Mouse (Mus musculus) left cerebral cortex, adult 18-20 months (tissue): Measurements from ENCODE around the gene Gm13691. TPM values are rescaled to one million over a fixed set of nuclear protein-coding genes. Genes with fewer than 3 reads are reported as not detected.
"Not testable (repeated sequence)": the region's sequence is repeated elsewhere in the genome, so short reads cannot be mapped to it uniquely, and the experiment has no call there.

Experiments
- DNase-seq, 2 experiments: peaks; one replicate each; pipeline ENCODE4 v3.0.0; 2021 to 2022; ENCODE audit warnings: low spot score in 2 of 2, mixed read lengths in 1 of 2
- long read RNA-seq, 2 experiments: library from polyadenylated mRNA; stranded (forward); transcript quantifications; one replicate each; pipeline ENCODE4 v2.0.0; 2021
- total RNA-seq, 2 experiments: library from RNA; stranded (reverse); gene quantifications; 2 replicates each; pipeline ENCODE4 v1.2.3; 2021

Gene Gm13691
- total RNA-seq: 1 to 10 TPM; 1.3 to 1.5 TPM
- long read RNA-seq, experiment 1: 0 reads
- long read RNA-seq, experiment 2: 0 reads

DNA sequence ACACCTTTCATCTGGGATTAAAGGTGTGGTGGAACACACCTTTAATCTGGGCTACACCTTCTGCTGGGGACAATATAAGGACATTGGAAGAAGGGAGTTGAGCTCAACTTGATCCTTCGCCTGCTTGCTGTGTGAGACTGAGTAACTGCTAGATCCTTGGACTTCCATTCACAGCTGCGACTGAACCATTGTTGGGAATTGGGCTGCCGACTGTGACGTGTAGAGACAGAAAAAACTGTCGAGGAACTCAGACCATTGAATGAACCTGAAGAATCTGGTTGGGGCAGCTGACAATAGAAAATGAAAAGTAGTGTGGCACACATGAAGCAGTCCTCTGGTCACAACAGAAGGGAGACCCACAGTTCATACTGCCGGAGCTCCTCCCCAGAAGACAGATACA lies at the start of gene Gm13691:
Gm13691 (plus strand) TSS at position 301 of the 400 bp plus-strand sequence.
- not testable (repeated sequence) for DNase-seq

GRCm38 (mm10) chr2:83940931-83941361 lies 49.4 kb upstream of the Gm13691 start, which contains the start of gene Zswim2:
Gene Zswim2, minus strand, starts transcription at chr2:83941228.
- peak; percentile 89 to 95 for DNase-seq

DNA sequence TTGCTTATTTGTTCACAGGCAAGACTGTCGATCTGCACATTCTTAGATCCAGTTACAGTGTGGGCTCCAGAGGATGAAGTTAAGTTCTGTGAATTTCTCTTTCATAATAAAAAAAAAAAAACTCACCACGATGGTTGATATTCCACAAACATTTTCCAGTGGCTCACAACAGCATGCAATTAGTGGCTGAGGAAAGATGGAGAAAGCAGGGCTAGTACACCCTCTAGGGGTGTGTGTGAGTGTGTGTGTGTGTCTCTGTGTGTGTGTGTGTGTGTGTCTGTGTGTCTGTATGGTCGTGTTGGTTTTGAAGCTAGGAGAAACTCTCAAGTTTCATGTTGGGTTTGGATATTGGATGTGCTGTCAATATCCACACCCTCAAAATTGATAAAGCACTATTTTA lies 49.0 kb upstream of the Gm13691 start:
- DNase-seq: no peak

DNA sequence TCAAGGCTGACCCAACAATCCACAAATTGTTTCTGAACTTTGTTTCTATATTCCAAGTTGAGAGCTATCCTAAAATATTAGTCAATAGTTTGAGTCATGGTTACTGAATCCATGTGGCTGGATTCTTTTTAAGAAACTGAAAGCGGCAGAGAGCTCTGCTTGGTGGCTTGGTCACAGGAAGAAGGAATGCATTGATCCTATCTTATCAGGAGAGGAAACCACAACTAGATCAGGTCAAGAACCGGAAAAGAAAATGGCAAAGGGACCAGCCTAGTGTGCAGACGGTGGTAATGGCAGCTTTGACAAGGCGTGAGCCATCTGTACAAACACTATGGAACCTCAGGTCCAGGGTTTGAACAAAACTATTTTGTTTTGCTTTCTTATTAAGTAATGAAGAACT lies 48.6 kb upstream of the Gm13691 start:
- DNase-seq: no peak

GRCm38 (mm10) chr2:83955393-83955792 lies 35.0 kb upstream of the Gm13691 start, which contains the start of gene Gm13698:
Gene Gm13698, plus strand, starts transcription at chr2:83955693.
- DNase-seq: not testable (repeated sequence)

GRCm38 (mm10) chr2:83961203-83961602 lies 29.1 kb upstream of the Gm13691 start, which contains the start of gene Gm13693:
Gene Gm13693, plus strand, starts transcription at chr2:83961503.
- not testable (repeated sequence) for DNase-seq

GRCm38 (mm10) chr2:83967013-83967412 lies 23.3 kb upstream of the Gm13691 start, which contains the start of gene Gm13695:
Gene Gm13695, plus strand, starts transcription at chr2:83967313.
- DNase-seq: not testable (repeated sequence)

DNA sequence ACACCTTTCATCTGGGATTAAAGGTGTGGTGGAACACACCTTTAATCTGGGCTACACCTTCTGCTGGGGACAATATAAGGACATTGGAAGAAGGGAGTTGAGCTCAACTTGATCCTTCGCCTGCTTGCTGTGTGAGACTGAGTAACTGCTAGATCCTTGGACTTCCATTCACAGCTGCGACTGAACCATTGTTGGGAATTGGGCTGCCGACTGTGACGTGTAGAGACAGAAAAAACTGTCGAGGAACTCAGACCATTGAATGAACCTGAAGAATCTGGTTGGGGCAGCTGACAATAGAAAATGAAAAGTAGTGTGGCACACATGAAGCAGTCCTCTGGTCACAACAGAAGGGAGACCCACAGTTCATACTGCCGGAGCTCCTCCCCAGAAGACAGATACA lies 17.5 kb upstream of the Gm13691 start, which contains the start of gene Gm13696:
Gm13696 (plus strand) TSS at position 301 of the 400 bp plus-strand sequence.
- not testable (repeated sequence) for DNase-seq

DNA sequence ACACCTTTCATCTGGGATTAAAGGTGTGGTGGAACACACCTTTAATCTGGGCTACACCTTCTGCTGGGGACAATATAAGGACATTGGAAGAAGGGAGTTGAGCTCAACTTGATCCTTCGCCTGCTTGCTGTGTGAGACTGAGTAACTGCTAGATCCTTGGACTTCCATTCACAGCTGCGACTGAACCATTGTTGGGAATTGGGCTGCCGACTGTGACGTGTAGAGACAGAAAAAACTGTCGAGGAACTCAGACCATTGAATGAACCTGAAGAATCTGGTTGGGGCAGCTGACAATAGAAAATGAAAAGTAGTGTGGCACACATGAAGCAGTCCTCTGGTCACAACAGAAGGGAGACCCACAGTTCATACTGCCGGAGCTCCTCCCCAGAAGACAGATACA lies 11.7 kb upstream of the Gm13691 start, which contains the start of gene Gm13694:
Gm13694 (plus strand) TSS at position 301 of the 400 bp plus-strand sequence.
- DNase-seq: not testable (repeated sequence)

DNA sequence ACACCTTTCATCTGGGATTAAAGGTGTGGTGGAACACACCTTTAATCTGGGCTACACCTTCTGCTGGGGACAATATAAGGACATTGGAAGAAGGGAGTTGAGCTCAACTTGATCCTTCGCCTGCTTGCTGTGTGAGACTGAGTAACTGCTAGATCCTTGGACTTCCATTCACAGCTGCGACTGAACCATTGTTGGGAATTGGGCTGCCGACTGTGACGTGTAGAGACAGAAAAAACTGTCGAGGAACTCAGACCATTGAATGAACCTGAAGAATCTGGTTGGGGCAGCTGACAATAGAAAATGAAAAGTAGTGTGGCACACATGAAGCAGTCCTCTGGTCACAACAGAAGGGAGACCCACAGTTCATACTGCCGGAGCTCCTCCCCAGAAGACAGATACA lies 5.9 kb upstream of the Gm13691 start, which contains the start of gene Gm13697:
Gm13697 (plus strand) TSS at position 301 of the 400 bp plus-strand sequence.
- not testable (repeated sequence) for DNase-seq

- not testable (repeated sequence) for DNase-seq
These were observed 3.4 kb downstream of the Gm13691 start for GRCm38 (mm10) chr2:83993639-83994255.

DNA sequence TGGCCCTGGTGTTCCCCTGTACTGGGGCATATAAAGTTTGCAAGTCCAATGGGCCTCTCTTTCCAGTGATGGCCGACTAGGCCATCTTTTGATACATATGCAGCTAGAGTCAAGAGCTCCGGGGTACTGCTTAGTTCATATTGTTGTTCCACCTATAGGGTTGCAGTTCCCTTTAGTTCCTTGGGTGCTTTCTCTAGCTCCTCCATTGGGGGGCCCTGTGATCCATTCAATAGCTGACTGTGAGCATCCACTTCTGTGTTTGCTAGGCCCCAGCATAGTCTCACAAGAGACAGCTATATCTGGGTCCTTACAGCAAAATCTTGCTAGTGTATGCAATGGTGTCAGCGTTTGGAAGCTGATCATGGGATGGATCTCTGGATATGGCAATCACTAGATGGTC lies 4.2 kb downstream of the Gm13691 start:
- not testable (repeated sequence) for DNase-seq

DNA sequence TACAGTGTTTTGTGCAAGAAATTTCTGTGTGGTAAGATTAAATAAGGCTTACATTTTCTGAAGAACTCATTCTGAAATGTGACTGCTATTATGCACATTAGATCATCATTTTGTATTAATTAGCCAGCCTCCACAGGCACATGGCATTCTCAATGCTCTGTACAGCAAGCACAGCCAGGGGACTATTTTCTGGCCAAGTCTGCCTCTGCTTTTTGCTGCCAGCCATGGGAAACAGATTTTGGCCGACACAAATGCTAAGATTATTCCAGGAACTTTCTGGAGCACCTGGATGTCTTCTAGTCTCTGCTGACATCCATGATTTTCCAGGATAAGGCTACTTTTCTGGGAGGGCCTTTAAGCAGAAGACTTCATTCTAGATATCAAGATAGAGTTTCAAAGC lies 18.6 kb downstream of the Gm13691 start:
- no peak for DNase-seq

- DNase-seq: no peak
These were observed 19.5 kb downstream of the Gm13691 start for GRCm38 (mm10) chr2:84009818-84010217.

DNA sequence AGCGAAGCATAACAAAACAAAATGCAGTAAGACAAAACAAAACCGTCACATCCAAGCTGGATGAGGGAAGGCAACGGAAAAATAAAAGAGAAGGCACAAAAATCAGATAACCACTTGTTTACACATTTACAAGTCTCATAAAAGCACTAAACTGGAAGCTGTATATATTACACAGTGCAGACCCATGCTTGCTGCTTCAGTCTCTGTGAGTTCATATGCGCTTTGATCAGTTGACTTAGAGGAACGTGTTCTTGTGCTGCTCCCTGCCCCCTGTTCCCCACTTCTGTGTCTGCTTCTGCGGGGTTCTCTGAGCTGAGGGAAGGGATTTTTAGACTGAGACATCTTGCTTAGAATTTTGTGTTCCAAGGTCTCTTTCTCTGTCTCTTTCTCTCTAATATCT lies 24.2 kb downstream of the Gm13691 start:
- no peak for DNase-seq

DNA sequence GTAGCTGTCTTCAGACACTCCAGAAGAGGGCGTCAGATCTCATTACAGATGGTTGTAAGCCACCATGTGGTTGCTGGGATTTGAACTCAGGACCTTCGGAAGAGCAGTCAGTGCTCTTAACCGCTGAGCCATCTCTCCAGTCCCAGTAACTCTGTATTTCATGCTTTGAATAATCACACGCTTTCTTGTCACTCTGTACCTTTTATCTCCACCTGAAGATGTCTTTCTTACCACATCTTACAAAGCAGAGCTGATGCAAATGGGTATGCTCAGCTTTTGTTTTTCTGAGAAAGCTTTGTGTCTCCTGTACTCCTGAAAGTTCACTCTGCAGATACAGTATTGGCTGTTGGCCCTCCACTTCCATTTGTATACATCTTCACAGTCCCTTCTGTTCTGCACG lies 25.9 kb downstream of the Gm13691 start:
- not testable (repeated sequence) for DNase-seq

DNA sequence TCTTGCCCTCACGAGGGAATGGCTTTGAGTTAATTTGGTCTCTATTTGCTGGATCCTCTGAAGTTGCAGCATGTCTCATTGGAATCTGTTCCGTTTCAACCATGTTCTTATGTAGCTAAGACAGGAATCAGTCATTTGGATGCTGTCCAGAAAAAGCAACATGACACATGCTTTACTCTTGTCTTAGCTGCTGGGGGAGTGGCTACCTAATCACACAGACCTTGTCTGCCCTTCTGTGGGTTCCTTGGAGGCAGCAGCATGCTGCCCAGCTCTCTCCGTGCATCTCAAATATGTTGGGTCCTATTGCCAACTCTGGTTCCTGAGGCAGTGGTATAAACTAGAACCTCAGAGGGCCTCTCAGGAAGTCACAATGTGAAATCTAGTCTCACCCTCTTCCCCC lies 28.0 kb downstream of the Gm13691 start:
- DNase-seq: no peak

DNA sequence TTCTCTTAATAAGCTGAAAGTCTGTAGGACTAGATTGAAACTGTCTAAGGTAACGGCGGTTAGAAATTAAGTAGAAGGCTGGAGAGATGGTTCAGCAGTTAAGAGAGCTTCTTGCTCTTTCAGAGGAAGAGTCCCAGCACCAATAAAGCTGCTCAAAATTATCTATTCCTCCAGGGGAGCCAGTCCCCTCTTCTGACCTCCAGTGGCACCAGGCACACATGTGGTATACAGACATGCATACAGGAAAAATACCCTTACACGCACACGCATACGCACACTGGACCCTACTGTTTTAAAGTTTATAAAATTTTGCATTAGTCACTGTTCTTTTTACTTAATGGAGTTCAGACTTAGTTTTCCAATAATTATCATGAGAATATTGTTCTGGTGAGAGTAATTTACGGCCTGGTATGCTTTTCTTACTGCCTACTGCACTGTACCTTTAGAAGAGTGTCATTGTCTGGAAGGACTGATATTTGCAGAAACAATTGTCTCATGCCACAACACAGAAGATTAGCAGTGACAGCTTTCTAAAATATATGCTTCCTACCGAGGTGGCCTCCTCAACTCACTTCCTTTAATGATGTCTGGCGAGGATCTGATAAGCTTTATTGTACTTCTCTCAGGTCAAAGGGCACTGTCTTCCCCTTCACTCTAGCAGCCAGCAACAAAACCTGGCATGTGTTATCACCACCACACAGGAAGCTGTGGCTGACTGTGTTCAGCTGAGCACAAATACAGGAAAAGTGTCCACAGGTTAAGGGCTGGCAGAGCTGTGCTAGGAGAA lies 29.4 kb downstream of the Gm13691 start:
- DNase-seq: no peak

- DNase-seq: no peak
These were observed 31.6 kb downstream of the Gm13691 start for GRCm38 (mm10) chr2:84021930-84022329.

DNA sequence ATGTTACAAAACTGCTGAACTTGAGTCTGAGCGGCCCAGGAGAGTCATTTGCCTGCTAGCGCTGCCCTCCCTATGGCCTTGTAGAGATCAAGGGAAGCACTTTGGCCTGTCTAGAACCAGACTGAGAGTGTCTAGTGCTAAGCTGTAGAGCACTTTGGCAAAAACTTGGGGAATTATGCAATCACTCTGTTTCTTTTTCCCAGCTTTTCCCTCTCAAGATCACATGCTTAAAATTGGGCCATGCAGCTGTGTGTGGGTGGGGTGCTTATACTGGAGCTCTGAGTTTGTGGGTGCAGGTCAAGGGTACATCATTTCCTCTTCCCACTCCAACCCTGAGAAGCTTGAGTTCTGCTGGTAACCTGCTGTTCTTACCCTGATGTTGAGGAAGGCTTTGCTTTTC lies 32.6 kb downstream of the Gm13691 start:
- peak; percentile 10 to 68 for DNase-seq

DNA sequence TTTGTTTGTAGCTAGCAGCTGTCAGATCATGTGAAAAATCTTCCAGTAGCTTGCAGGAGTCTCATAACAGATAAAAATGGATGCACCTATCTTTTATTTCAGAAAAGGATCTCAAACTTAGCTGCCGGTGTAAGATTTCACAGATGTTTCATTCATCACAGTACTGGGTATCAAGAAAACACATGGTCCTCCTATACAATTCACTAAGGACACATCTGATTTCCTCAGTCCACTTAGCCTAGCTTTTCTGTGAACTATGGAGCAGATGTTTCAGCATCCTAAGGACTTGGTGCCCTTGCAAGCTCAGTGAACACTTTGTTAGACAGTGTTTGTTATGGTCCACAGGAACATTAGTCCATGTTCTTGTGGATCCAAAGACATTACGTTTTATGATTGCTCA lies 33.0 kb downstream of the Gm13691 start:
- DNase-seq: no peak

DNA sequence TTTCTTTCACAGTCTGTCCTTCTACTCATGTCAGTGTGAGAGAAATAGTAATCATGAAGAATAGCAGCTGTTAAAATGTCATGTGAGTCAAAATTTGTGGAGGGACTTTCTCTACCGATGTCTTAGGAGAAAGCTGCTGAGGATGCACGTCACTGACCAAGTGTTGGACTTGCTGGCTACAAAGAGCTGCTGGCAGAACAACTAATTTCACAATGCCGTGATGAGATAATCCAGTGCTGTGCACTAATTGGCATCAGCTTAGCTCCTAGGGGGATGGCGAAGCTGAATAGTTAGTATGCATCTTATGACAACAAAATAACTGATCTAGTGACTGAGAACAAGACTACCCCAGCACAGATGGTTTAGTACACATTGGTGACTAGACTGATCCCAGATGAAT lies 34.9 kb downstream of the Gm13691 start:
- no peak for DNase-seq
